Mouse (Mus musculus) small intestine, adult 2 months (tissue): ENCODE measurements around the gene Zfp663.

Source experiments
- CTCF ChIP-seq: fragments of 200-500 bp; IDR thresholded peaks from 2 replicates; pipeline ENCODE4 v1.5.1; 2012; ENCODE audit warnings: low read depth, mild to moderate bottlenecking, control low read depth, inconsistent platforms, low read length, moderate library complexity, mixed read lengths; ENCODE audit not compliant: insufficient replicate concordance, insufficient read length; ENCODE audit errors: extremely low read depth
- POLR2A ChIP-seq: fragments of 200-500 bp; IDR thresholded peaks from 2 replicates; pipeline ENCODE4 v1.6.1; 2012; ENCODE audit warnings: low read depth, mild to moderate bottlenecking, control low read depth, inconsistent platforms, low read length, moderate library complexity

- no peak for TF ChIP-seq CTCF
- no peak for TF ChIP-seq POLR2A
Measured at GRCm38 (mm10) chr2:165351828-165352513, 16.6 kb downstream of the Zfp663 start.
